Mouse (Mus musculus) heart, embryonic 16.5 days (tissue): ENCODE results near the gene Sectm1a. TPM values are rescaled to one million over a fixed set of nuclear protein-coding genes. Genes with fewer than 3 reads are reported as not detected.

Source experiments
- ATAC-seq: fragments of 200-750 bp; cut with Nextera tagmentation; replicated peaks from 2 replicates; pipeline ENCODE4 v1.8.0; 2017; ENCODE audit warnings: moderate number of reproducible peaks; ENCODE audit not compliant: insufficient read depth, low FRiP score; ENCODE audit errors: extremely low read depth
- H3K27ac ChIP-seq: fragments of 300-500 bp; sonication (generic); 2 replicates; pipeline ENCODE4 v1.5.1; 2014; ENCODE audit warnings: mild to moderate bottlenecking, low read length, control low read depth, moderate library complexity
- H3K27me3 ChIP-seq: fragments of 300-500 bp; sonication (generic); 2 replicates; pipeline ENCODE4 v1.6.1; 2014; ENCODE audit warnings: low read length, mixed read lengths; ENCODE audit not compliant: control insufficient read depth, insufficient read depth
- H3K36me3 ChIP-seq: fragments of 300-500 bp; sonication (generic); 2 replicates; pipeline ENCODE4 v1.6.1; 2014; ENCODE audit not compliant: control insufficient read depth, insufficient read depth
- H3K4me1 ChIP-seq: fragments of 300-500 bp; sonication (generic); 2 replicates; pipeline ENCODE4 v1.6.1; 2014; ENCODE audit warnings: low read length, mixed read lengths; ENCODE audit not compliant: control insufficient read depth, insufficient read depth
- H3K4me2 ChIP-seq: fragments of 300-500 bp; sonication (generic); 2 replicates; pipeline ENCODE4 v1.6.1; 2014; ENCODE audit warnings: low read depth, mild to moderate bottlenecking, control low read depth, low read length
- H3K4me3 ChIP-seq: fragments of 300-500 bp; sonication (generic); 2 replicates; pipeline ENCODE4 v1.5.1; 2014; ENCODE audit warnings: mild to moderate bottlenecking, control low read depth, low read length
- H3K9ac ChIP-seq: fragments of 300-500 bp; sonication (generic); 2 replicates; pipeline ENCODE4 v1.6.1; 2014; ENCODE audit warnings: low read length, control low read depth
- H3K9me3 ChIP-seq: fragments of 300-500 bp; sonication (generic); replicated peaks from 2 replicates; pipeline ENCODE4 v1.6.1; 2016; ENCODE audit warnings: low read length; ENCODE audit not compliant: control insufficient read depth
- WGBS: fragments of 180-500 bp; shearing (Covaris S2); extraction: QIAGEN DNeasy Blood & Tissue Kit; methylation state at CpG from one replicate; pipeline ENCODE4 v1.1.7; 2014; 5-methylcytosine and 5-hydroxymethylcytosine counted together
- polyA plus RNA-seq: library from polyadenylated mRNA; unstranded; fragments of >200 nt; fragmentation: Nextera tagmentation; extraction: Ambion mirVana; gene quantifications from 2 replicates; pipeline ENCODE4 v1.2.1, GENCODE M21; 2015

Gene Sectm1a
- polyA plus RNA-seq, 1 experiment from 2014 or later, result 0.51 TPM

DNA sequence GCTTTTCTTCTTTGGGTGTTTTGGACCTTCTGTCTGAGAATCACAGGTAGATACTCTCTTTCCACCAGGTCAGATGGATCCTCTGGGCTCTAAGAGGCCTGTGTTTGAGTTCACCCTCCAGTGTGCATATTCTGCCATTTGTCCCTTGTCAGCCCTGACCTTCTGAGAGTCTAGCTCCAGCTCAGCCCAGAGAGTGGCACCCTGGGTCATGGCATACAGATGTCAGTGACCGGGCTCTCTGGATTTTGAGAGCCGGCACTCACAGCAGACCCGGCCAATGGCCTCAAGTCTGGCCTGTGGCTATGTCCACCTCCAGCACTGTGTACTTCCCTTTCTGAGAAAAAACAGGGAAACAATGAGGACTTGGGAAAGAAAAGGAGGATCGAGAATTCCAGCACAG, 21.5 kb downstream of the Sectm1a start:
- no peak overlapping the region for H3K4me2 ChIP-seq

DNA sequence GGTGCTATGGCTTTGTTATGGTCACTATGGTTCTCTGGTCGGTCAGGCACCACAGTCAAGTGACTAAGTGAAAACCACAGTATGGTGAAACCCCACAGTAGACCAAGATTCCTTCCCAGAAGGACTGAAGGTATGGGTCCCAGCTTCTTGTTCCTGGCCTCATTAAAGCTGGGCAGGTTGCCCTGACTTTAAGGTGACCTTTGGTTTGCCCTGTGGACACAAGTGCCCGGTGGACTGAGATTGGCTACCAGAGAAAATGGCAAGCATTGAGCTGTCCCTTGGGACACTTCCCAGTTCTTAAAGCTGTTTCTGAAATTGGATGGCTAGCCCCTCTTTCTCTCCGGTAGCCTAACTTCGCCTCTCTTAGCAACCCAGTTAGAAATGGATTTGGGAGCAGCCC, 22.1 kb downstream of the Sectm1a start:
- no peak overlapping the region for H3K9ac ChIP-seq
- no peaks in the 10 kb centered on the region; the same call in 1 of the 2 replicates for H3K27me3 ChIP-seq
- peaks cover 11% of the 10 kb centered on the region for H3K4me1 ChIP-seq
- no peaks in the 10 kb centered on the region for H3K9me3 ChIP-seq
- H3K36me3 ChIP-seq, result no peaks in the 10 kb centered on the region
- no peak for ATAC-seq
- no peak overlapping the region for H3K4me2 ChIP-seq
- no peak overlapping the region for H3K27ac ChIP-seq
- WGBS, result 85% methylated on average over 4 of the region's 4 CpGs
- H3K4me3 ChIP-seq, result no peak overlapping the region

More for the DNA sequence above, 21.5 kb downstream of the Sectm1a start:
- Histone ChIP-seq H3K9me3 (no peaks in the 10 kb centered on the region), H3K9ac (no peak overlapping the region), H3K27ac (no peak overlapping the region), H3K27me3 (no peaks in the 10 kb centered on the region; the same call in 1 of the 2 replicates), H3K4me1 (peaks cover 11% of the 10 kb centered on the region), H3K4me3 (no peak overlapping the region), H3K36me3 (no peaks in the 10 kb centered on the region)
- 85% methylated on average over 4 of the region's 4 CpGs for WGBS
- ATAC-seq, result no peak

DNA sequence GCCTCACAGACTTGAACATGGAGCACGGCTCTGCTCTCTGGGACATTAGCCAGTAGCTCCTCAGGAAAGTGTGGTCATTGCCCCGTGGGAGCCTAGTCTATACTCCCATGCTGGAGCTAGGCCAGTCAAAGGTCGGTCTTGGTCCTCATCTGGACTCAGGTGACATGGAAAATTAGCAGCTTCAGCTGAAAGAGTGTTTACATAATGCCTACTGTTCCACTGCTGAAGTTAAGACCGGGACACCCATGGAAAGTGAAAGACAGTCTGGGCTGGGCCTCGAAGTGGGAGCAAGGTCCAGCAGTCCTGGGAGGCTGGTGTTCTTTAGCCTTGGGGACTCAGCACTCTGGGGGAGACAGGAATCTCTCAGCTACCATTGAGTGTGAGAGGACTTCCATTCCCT, 22.9 kb downstream of the Sectm1a start:
- 64% methylated on average over 5 of the region's 5 CpGs for WGBS
- H3K9me3 ChIP-seq, result no peaks in the 10 kb centered on the region
- H3K27me3 ChIP-seq, result no peaks in the 10 kb centered on the region; the same call in 1 of the 2 replicates
- no peak overlapping the region for H3K27ac ChIP-seq
- H3K4me1 ChIP-seq, result peaks cover 11% of the 10 kb centered on the region
- H3K4me3 ChIP-seq, result no peak overlapping the region
- ATAC-seq, result no peak
- H3K4me2 ChIP-seq, result no peak overlapping the region
- H3K9ac ChIP-seq, result no peak overlapping the region
- H3K36me3 ChIP-seq, result no peaks in the 10 kb centered on the region

DNA sequence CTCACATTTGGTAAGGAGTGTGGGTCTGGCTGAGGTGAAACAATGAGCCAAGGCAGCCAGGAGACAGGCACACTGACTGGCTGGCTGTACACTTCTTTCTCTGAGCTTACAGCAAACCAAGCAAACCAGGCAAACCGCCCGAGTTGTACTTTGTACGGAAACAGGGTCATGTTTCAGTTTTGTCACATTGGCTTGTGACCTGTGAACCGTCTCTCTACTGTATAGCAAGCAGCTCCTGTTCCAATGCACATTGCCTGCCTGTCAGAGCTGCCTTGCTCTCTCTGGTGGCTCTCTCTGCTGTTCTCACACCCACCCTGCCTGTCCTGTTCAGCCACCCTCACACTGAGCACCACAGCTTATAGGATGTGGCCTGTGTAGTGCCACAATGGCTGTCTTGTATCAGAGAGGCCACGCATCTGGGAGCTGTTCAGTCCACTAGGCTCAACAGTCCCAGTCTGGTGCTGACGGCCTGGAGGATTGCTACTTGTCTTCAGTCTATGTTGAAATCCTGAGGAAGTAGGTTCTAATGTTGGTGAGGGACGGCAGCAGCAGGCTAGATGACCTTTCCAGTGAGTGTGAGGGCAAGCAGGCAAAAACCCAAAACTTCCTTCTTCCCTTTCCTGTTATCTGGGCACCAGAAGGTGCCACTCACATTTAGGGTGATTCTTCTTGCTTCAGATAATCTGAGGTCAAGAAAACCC, 24.3 kb downstream of the Sectm1a start:
- H3K36me3 ChIP-seq, result no peaks in the 10 kb centered on the region
- no peaks in the 10 kb centered on the region for H3K9me3 ChIP-seq
- no peak overlapping the region for H3K4me2 ChIP-seq
- H3K4me1 ChIP-seq, result peaks cover 9% of the 10 kb centered on the region
- no peak overlapping the region for H3K9ac ChIP-seq
- no peaks in the 10 kb centered on the region; the same call in 1 of the 2 replicates for H3K27me3 ChIP-seq
- no peak overlapping the region for H3K4me3 ChIP-seq
- no peak overlapping the region for H3K27ac ChIP-seq
- 47% methylated on average over 7 of the region's 7 CpGs for WGBS
- no peak for ATAC-seq

DNA sequence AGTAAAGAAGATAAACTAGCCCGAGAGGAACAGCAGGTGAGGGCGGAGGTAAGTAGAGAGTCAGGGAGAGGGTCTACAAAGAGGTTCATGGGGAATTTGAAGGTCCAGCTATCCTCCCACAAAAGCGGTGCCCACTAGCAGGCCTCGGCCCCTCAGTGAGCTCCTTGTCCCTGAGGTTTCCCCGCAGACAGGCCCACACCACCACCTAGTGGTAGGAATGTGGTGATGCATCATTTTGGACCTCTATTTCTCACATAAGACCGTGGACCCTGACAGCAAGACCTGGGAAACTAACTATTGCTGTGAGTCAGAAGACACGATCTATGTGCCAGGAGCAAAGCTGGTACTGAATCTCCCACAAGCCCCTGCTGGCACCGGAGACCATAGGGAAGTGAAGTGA, 27.5 kb downstream of the Sectm1a start:
- H3K27ac ChIP-seq, result no peak overlapping the region
- no peaks in the 10 kb centered on the region; the same call in 1 of the 2 replicates for H3K27me3 ChIP-seq
- H3K9ac ChIP-seq, result no peak overlapping the region
- H3K4me3 ChIP-seq, result no peak overlapping the region
- 0 out of 2 replicates have a peak, but pooled peaks cover 2% of the 10 kb centered on the region for H3K4me1 ChIP-seq
- H3K36me3 ChIP-seq, result no peaks in the 10 kb centered on the region
- no peaks in the 10 kb centered on the region for H3K9me3 ChIP-seq
- no peak overlapping the region for H3K4me2 ChIP-seq
- 12% methylated on average over 8 of the region's 8 CpGs for WGBS
- 0 out of 2 replicates have a peak, but pooled peaks have one; percentile 54 for ATAC-seq

DNA sequence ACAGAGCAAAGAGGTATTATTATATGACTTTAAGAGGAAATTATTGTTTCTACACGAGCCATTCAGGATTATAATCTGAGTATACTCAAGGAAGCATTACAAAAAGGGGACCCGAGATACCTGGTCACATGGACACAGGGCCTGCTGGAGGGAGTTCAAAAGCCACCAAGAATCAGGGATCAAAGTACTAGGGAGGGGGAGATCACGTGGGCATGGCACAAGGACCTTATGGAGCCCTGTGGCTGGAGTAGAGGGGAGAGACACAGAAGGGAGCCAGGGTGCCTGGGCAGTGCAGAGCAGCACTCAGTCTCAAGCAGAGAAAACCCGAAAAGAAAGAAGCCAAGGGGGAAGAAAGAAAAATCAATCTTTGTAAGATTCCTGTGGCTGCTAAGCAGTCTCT, 28.6 kb downstream of the Sectm1a start:
- Histone ChIP-seq H3K36me3 (no peaks in the 10 kb centered on the region), H3K4me3 (no peak overlapping the region), H3K27me3 (no peaks in the 10 kb centered on the region; the same call in 1 of the 2 replicates), H3K27ac (no peak overlapping the region), H3K9ac (no peak overlapping the region), H3K9me3 (no peaks in the 10 kb centered on the region), H3K4me2 (no peak overlapping the region), H3K4me1 (0 out of 2 replicates have a peak, but pooled peaks cover 2% of the 10 kb centered on the region)
- 68% methylated on average over 4 of the region's 4 CpGs for WGBS
- no peak for ATAC-seq

DNA sequence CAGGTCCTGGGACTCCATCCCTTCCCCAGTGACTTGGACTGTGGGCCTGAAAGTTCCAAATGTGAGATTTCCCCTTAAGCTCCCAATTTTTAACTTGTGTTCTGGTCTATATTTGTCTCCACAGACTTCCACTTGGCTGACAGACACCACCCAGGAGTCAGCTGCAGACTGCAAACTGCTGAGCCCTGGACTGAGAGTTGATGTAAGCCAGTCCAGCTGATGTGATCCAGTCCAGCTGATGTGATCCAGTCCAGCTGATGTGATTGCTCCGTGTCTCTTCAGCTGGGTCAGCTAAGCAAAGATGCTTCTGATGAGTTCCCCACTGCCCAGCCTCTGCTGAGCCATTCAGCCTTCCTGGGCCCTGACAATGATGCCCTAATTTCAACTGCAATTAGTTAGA, 29.2 kb downstream of the Sectm1a start:
- H3K9ac ChIP-seq, result no peak overlapping the region
- WGBS, result 50% methylated on average over 1 of the region's 1 CpGs
- H3K9me3 ChIP-seq, result no peaks in the 10 kb centered on the region
- H3K36me3 ChIP-seq, result no peaks in the 10 kb centered on the region
- no peak for ATAC-seq
- no peaks in the 10 kb centered on the region; the same call in 1 of the 2 replicates for H3K27me3 ChIP-seq
- no peak overlapping the region for H3K4me3 ChIP-seq
- no peak overlapping the region for H3K4me2 ChIP-seq
- 0 out of 2 replicates have a peak, but pooled peaks cover 2% of the 10 kb centered on the region for H3K4me1 ChIP-seq
- no peak overlapping the region for H3K27ac ChIP-seq

DNA sequence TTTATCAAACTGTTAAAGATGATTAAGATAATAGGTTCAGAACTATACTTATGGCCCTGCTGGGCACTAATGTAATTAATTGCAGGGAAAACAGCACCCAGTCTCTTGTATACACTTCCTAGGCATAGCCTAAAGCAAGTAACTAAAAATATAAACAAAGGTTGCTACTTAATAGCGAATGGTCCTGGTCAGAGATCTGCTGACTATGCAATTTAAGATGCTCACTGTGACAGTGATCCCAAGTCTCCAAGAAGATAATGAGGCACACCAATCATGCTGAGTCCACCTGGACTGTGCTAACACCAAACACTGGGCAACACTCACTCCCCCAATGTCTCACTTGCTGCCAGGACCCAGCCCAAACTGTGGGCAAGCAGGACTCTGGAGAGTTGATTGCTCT, 31.2 kb downstream of the Sectm1a start:
- Histone ChIP-seq H3K4me3 (no peak overlapping the region), H3K4me2 (no peak overlapping the region), H3K9ac (no peak overlapping the region), H3K36me3 (no peaks in the 10 kb centered on the region), H3K27me3 (peaks cover 2% of the 10 kb centered on the region; the same call in 1 of the 2 replicates), H3K4me1 (no peaks in the 10 kb centered on the region), H3K9me3 (no peaks in the 10 kb centered on the region), H3K27ac (no peak overlapping the region)
- ATAC-seq, result no peak
- WGBS, result 69% methylated on average over 1 of the region's 1 CpGs

DNA sequence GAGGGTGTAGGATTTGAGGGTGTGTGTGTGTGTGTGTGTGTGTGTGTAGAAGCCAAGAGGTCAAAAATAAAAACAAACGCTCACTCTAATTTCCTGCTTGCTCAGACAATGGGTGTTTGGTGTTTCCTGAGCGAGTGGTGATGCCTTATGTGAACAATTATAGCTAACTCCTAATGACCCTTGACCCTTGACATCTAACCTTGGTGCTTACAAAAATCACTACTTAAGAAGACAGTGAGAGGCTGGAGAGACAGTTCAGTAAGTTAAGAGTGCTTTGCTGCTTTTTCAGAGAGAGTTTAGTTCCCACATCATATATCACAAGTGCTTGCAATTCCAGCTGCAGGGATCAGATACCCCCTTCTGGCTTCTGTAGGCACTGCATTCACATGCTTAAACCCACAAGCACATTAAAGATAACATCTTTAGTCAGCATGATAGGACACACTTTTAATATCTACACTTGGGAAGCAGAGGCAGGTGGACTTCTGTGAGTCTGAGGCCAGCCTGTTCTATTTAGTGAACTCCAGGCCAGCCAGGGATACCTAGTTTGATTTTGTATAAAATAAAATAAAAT, 33.1 kb downstream of the Sectm1a start:
- Histone ChIP-seq H3K9ac (no peak overlapping the region), H3K27ac (no peak overlapping the region), H3K4me1 (no peaks in the 10 kb centered on the region), H3K4me3 (no peak overlapping the region), H3K36me3 (no peaks in the 10 kb centered on the region), H3K4me2 (no peak overlapping the region), H3K27me3 (peaks cover 2% of the 10 kb centered on the region; the same call in 1 of the 2 replicates), H3K9me3 (no peaks in the 10 kb centered on the region)
- 55% methylated on average over 2 of the region's 2 CpGs for WGBS
- no peak for ATAC-seq
